Mouse (Mus musculus): ENCODE measurements around the gene Zfp385b.

Gene Zfp385b

DNA sequence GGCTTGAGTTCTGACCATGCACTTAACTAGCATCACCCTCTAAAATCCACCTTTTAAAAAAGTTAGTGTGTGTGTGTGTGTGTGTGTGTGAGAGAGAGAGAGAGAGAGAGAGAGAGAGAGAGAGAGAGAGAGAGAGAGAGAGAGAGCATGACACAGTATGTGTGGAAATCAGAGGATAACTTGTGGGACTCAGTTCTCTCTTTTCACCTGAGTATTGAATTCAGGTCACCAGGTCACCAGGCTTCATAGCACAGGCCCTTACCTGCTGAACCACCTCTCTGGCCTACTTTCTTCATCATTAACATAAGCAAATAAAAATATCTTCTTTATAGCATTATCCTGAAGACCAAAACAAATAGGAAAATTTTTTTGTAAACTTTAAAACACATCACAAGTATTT is at the start of gene Zfp385b:
Gene Zfp385b, minus strand, starts transcription at position 101 of the 400 bp plus-strand sequence.
- no peak for DNase-seq (ENCODE audit: extremely low spot score)

DNA sequence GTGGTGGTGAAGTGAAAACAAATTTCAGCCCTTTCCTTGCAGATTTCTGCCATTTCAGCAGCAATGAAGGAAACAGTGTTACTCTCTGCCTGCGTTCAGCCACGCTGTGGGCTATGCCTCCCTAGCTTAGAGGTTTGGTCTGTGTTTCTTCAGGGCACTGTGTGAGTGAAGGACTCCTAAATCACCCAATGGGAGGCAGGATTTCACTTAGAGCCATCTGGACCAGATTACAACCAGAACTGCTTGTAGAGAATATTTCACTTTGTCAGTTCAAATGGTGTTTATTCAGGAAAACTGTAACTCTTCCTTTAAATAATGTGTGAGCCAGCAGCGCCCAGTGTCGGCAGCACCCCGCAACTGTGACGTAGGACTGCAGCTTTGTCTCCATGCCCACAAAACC is 44.5 kb upstream of the Zfp385b start:
- DNase-seq (ENCODE audit: extremely low spot score): peak; percentile 10

DNA sequence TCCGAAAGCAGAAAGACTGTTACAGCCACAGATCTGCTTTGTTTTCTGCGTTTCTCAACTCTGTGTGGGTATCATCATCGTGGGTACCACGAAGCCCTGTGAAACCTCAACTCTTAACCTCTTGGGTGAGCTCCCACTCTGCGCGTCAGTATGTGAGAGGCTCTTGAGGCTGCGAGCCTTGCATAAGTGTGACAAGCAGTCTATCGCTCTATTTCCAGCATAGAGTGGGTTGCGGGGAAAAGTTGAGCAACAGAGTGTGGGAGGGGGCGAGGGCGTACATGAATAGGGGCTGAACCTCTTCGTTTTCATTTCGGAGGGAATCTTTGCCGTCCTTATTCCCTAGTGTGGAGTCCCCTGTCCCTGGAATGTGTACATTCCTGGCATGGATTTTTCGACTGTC is 44.1 kb upstream of the Zfp385b start:
- no peak for DNase-seq (ENCODE audit: extremely low spot score)

DNA sequence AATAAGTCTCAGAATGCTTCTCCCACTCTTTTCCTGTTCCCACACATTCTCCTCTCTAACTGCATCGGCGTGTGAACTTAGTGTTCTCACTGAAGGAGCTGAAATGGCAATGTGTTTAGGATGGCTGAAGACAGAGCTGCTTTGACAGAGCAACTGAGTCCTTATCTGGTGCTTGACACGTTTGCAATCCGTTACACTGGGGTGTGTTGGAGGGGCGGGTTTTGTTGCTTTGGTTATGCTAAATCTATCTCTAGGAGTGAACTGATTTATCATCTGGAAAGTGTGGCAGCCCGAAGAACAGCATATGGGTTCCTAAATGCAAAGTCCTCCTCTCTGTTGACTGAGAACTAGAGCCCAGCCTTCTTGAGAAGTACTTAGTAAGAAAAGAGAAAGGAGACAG is 22.0 kb upstream of the Zfp385b start:
- DNase-seq (ENCODE audit: extremely low spot score): no peak

DNA sequence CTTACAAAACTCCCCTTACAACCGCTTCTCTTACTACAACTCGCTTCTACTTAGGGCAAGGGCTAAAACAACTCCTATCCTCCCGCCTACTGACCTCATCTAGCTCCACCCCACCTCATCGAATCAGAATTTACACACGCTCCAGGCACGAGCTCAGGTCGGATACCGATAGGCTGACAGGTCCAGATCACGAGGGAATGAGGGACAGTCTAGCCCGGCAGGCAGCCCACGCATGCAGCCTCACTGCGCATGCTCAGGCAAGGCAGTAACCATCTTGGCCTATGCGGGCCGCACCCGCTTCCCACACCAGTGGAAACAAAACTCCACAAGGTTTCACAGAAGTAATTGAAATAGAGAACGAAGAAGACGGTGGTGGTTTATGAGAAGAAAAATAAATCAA is 20.1 kb upstream of the Zfp385b start:
- DNase-seq (ENCODE audit: extremely low spot score): no peak

DNA sequence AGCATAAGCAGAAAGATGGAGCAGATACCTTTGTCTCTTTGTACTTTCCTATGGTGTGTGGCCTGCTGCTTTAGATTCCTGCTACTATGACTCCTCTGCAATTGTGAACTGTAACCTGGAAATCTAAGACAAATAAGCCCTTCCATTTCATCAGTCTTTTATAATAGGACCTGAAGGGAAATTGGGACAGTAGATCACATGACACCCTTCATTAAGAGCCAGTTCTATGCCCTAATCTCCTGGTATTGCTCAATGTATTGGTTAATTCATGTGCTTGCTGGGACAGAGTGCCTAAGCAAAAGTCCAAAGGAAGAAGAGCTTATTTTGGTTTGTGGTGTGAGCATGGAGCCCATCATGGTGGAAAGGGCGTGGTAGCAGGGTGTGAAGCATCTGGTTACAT is 19.2 kb upstream of the Zfp385b start:
- DNase-seq (ENCODE audit: extremely low spot score): no peak

DNA sequence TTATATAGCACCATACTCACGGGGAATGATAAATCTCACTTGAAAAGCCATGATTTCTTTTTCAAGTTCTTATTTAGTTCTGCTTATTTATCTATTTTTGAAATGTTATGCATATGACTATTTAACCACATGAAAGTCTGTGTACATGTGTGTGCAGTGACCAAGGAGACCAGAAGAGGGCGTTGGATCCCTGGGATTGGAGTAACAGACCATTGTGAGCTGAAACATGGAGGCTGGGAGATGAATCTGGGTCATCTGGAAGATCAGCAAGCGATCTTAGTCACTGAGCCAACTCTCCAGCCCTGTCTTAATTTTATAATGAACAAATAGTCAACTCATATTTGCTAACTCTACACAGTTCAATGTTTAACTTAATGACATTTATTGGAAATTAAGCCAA is 16.3 kb upstream of the Zfp385b start:
- DNase-seq (ENCODE audit: extremely low spot score): no peak

DNA sequence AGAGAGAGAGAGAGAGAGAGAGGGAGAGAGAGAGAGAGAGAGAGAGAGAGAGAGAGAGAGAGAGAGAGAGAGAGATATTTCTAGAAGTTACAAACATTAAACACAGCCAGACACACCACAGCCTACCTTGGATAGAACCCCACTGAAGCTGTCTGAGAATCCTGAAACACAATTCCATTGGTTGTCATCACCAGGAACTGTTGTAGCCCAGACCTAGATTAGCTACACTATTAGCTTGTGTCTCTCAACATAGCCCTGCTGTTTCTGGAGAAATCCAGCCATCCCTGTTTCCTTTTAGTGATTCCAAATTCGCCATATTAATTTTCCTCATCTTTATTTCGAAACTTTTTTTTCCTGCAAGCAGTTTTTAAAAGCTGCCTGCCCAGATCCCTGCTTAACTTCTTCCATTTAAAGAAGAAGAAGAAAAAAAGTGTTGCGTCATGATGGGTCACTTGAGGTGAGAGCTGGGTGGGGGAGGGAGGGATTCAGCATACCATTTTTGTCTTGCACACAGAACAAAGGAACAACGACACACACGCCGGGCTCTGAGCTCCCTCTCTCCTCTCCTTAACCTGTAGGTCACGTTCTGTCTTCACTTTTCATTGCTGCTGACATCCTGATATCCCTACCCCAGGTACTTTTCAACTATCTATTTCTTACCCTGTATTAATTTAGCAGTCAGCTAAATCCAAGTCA is 6.8 kb upstream of the Zfp385b start:
- DNase-seq (ENCODE audit: extremely low spot score): no peak

DNA sequence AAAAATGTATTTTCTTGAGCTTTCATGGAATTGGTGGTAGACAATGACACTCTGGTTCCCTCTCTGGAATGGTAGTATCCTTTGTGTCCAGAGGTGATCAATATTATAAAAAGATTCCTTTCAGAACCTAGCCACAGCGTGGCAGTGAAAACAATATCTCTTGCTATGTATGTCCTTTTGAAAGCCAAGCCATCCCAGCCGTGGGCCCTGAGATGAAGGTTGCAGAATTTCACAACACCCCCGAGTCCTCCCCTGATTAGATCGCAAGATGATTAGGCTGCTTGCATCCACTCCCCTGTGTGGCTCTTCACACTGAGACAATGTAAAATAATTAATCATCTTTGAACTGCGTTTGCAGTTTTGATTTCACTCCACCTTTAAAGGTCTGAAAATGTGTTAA is 3.6 kb upstream of the Zfp385b start:
- DNase-seq (ENCODE audit: extremely low spot score): no peak

DNA sequence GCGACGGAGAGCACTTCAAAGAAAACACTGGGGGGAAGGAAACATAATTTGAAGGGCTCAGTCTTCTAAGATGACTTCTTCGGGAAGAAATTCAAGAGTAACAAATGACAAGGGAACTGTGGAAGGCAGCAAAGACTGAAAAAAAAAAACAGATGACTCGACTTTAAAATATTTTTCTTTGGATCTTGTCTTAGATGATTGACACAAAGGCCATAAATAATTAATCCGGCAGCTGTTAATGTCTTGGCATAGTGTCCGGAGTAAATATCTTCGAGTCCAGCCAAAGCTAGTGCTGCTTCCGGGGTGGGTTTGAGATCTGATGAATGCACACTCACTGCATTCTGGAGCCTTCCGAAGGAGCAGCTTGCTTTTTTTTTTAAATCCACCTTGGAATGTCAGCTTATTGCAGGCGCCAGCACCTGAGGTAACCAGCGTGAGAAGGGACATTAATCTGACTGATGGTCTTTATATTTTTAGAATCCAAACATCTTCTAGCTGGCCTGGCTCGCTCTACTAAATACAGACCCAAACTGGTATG is 2.0 kb downstream of the Zfp385b start:
- no peak for DNase-seq (ENCODE audit: extremely low spot score)

DNA sequence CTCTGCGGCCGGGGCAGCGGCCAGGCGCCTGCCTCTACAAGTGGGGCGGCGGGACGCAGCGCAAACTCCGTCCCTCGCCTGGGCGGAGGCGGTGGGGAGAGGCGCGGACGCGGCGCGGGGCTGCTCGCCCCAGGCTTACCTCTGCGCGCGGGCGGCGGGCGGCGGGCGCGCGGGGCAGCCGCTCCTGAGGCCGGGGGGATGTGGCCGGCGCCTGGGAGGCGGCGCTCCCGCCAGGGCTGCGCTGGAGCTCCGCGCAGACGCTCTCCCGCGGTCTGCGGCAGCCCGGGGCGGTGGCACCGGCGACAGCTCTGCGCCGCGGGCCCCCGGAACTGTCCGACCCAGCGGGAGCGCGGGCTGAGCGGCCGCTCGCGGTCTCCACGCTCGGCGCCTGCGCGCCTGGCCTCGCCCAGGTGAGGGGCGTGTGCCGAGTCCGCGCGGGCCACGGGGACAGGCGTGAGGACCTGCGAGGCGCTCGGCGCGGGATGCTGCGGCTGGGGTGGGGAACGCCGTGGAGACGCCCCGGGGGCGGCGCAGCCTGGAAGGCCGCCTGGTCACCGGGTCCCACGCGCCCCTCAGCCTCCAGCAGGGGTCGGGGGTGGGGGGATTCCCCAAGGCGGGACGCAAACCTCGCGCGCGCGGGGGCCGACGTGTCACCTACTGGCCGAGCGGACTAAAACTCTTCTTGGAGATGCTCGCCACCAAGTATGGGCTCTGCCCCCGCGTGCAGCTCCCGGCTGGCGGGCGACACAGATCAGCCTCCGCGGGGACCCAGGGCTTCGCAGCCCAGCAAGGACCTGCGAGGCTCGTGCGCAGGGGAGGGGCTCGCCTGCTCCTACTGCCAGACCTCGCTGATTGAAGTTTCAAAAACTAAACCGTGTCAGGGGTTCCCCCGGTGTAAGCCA is 2.8 kb downstream of the Zfp385b start:
- peak; percentile 64 for DNase-seq (ENCODE audit: extremely low spot score)

DNA sequence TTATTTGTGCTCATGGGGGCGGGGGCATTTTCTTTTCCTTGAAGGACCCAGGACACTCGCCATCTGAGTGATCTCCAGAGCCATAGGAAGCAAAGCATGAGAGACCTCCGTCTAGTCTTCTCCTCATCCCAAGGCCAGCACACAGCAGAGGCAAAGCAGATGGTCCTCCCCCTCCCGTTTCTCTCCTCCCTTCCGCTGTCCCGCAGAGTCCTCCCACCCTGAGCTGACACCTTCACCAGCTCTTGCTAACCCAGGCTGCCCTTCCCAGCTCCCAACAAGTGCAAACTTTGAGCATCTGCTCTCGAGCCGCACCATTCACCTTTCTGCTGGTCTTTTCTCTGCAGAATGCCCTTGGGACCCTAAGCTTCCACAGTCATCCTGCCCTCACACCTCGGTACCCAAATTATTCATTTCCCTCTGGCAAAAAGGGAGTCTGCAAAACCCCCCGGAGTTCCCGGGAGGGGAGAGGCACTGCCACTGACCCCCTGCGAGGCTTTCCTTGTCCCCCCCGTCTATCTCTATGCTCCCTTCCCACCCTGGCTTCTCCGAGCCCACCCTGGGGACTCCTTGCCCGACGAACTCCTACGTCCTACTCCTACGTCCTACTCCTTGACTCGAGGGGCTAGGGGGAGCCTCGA is 3.5 kb downstream of the Zfp385b start:
- DNase-seq (ENCODE audit: extremely low spot score): no peak

DNA sequence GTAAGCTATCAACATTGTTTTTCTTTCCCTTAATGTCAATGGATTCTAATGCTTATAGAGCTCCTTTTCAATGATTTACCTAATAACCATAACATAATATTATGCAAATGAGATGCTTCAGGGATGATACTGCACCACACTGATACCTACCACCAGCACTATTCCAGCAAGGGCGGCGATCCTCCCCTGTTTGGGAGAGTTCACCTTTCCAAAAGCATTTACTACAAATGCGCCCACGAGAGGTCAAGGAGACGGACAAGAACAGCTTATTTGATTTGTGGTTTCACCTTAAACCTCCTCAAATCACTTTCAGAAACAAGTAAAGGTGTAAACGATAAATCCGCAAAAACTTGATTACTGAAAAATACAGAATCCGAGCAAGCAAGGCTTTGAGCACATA is 4.5 kb downstream of the Zfp385b start:
- no peak for DNase-seq (ENCODE audit: extremely low spot score)

DNA sequence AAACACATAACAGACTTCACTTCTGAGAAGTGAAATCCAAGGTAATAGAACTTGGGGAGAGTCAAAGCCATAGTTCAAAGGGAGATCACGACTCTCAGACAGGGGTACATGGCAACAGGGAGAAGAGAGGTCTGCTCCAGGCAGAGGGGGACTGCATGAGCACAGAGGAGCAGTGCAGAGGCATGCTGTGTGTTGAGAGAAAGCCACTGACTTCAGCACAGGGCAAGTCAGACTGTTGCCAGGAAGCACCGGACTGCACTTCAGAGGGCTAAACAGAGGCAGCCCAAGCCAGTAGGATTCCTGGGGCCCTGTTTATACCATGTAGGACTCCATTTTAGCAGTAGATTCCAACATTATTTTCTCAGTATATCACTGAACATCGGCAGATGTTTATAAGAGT is 6.4 kb downstream of the Zfp385b start:
- DNase-seq (ENCODE audit: extremely low spot score): no peak

DNA sequence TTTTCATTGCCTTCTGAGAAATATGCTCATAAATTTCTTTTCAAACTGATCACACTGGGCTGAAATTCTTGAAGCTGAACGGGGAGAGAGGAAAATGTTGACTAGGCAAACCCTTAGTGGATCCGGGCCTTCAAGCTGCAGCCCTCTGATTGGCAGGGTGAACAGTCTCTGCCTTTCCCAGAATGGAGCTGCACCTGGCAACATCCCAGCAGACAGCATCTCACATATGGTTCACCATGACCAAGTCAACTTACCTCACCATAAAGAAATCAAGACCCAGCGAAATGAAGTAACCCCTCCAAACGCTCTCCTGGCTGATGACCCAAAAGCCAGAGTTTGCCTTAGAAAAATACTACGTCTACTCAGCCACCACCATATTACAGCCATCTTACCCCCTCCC is 8.7 kb downstream of the Zfp385b start:
- DNase-seq (ENCODE audit: extremely low spot score): no peak

DNA sequence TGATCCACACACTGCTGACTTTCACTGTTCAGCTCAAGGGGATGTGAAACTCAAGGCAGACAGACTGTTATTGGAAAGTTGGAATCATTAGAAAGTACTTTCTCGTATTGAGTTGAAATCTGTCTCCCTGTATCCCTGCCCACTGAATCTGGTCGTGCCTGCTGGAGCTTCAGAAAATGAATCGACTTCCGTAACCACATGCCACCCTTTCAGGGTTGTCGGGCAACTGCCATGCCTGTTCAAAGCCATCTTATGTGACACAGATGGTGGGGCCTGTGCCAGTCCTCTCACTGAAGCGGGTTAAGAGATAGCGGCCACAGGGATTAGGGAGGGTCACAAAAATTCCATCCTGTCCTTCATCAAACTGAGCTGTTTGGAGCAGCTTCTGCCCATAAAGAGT is 14.7 kb downstream of the Zfp385b start:
- DNase-seq (ENCODE audit: extremely low spot score): no peak

DNA sequence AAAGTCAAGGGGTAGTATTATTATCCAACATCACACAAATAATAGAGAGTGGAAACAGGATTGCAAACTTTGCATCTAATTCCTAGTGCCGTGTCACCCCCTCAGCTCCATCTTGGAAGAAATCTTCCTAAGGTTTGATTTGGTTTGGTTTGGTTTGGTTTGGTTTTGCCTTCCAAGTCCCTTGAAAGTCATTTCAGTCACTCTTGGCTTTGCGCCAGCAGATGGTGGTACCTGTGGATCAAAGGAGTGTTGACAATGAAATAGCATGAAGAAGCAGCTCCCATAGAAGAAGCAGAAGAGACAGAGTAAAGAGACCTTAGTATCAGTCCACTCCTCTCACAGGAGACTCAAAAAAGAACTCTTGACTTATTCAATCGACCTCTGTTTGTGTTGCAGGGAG is 17.1 kb downstream of the Zfp385b start:
- no peak for DNase-seq (ENCODE audit: extremely low spot score)

DNA sequence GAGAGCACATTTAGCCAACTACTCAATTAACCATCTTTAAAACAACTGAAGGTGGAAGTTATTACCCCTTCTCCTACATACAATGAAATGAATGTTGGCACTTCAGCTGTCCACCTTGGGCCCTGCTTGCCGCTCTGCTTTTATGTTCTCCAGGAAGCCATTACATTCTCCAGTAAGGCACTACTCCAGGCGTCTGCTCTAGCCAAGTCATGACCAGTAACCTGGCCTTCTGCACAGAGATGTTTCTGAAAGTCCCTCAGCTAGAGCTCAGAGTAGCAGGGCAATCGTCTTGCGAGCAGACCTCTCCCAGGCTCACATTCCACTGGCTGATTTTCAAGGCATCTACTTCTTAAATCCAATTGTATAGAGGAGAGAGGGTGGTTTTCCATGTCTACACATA is 18.0 kb downstream of the Zfp385b start:
- no peak for DNase-seq (ENCODE audit: extremely low spot score)

DNA sequence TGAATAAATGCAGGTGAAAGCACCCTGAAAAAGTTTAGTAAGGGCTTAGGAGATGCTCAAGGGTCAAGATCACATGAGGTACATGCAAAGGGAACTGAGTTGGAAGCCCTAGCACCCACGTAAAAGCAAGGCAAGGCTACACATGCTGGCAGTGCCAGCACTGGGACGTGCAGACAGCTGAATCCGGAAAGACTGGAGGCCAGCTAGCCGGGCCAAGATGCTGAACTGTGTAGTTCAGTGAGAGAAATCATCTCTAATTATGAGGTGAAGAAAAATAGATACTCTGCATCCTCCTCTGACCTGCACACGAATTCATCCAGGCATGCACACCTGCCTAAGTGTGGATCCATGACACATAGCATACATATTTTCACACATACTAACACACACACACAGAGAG is 18.4 kb downstream of the Zfp385b start:
- DNase-seq (ENCODE audit: extremely low spot score): no peak

DNA sequence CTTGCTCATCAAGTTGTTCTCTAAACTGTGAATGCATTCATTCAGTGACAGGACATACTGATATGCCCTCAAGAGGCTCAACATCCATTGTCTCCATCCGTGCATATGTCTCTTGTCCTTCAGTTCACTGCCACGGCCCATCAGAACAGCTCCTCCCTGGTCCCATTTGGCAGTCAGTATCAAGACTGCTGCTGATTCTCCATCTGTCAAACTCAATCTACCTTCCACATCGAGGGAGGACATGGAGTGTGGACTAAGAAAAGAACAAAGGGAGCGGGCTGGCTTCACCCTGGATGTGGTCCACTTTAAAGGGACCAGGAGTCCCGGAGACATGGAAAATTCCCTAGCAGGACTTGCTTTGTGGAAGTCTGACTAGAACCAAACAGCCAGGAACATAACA is 22.2 kb downstream of the Zfp385b start:
- DNase-seq (ENCODE audit: extremely low spot score): no peak

DNA sequence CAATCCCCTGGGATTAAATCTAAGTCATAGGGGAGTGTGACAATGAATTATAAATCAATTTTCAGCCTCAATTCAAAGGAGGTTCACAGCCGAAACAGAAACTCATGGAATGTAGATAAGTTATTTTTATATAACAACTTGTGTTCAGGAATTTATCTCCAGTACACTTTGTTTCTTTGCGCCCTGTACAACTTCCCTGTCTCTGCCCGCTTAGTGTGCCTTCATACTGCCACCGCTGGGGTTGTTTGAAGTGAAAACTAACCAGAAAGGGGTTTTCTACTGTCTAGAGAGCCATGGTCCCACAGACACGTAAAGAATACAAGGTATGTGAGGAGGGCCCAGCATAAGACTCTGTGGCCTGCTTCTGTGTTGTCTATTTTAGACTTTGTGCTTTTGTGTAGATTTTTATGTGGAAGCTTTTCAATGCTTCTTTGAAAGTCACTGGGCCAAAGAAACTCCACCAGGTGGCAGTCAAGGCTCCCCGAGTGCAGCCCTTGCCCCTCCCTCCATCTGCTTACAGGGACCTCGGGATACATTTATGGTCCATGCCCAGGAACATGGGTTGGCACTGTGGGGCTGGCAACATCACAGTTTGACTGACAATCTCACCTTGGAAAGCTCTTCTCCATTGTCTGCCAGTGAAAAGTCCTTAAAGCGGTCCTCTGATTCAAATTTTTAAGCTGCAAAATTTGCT is 23.4 kb downstream of the Zfp385b start:
- peak; percentile 45 for DNase-seq (ENCODE audit: extremely low spot score)

DNA sequence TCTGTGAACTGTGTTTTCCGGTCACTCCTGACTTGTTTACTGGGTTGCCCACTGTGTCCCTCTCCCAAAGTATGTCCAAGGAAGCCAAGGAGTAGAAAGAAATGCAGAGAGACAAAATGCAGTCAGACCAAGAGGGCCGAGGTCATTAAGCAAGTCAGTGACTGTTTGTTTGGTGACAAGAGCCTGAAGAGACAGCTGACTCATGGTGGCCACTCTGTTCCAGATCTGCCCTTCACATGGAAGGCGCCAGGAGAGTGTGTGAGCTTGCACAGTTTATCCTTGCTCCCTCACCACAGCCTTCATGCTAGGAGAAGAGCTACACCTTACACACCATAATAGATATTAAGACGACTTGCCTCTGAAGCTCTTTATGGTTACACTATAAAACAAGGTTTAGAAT is 28.6 kb downstream of the Zfp385b start:
- DNase-seq (ENCODE audit: extremely low spot score): no peak

Data from embryo, embryonic 9.5 days (tissue).